Mouse (Mus musculus): Measurements from ENCODE around the gene Pcgf2.
A peak's percentile ranks its signal among the peaks of the same experiment; 100 is the strongest.
"Not testable (repeated sequence)": the region's sequence is repeated elsewhere in the genome, so short reads cannot be mapped to it uniquely, and the experiment has no call there.

Pcgf2 gene

DNA sequence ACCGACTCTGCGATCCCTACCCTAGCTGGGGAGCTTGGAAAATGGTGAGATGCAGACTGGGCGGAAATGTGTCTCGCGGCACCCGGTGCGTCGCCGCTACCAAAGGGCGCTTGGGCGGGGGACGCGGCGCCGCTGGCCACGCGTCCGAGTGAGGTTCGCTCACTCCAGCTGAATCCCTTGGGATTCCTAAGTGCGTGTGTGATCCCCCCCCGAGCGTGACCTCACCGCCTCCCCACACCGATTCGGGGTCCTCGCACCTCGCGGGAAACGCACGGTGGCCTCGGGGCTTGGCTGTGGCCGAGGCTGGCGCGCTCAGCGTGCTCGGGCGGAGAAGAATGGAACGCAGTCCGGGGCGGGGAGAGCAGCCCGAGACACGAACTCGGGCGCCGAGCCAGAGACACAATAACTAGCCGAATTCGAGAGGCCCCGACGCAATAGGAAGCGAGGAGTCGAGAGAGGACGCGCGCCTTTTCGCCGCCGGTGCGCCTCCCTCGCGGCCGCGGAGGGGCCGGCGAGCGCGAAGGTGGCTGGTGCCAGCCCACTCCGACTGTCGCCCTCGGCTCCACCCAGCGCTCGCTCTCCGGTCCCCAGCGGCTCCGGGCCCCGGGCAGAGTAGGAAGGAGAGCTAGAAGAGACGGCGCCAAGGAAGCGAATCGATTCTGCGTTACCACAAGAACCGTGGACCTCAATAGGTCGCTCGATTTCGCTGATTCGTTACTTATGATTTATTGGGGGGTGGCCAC lies at the start of gene Pcgf2:
Pcgf2 (minus strand) TSS at position 495 of the 743 bp plus-strand sequence.
- DNase-seq (ENCODE audit: low spot score) = no peak

DNA sequence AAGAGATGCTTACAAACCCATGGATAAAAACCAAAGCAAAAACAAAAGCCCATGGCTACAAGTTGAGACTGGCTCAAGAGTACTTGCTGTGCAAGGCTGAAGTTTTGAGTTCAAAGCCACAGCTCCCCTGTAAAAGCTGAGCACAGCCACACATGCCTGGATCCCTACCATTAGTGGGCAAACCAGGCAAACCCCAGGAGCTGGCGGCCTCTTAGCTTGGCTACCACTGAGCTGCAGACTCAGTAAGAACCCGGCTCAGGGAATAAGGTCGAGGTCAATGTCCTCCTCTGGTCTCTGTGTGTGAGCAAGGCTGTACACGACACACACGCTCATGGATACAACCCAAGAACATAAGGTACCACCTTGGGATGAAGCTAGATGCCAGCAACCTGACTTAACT lies 48.2 kb upstream of the Pcgf2 start:
- DNase-seq (ENCODE audit: low spot score) = no peak

- no peak for DNase-seq (ENCODE audit: low spot score)
These were observed 47.5 kb upstream of the Pcgf2 start for GRCm38 (mm10) chr11:97747773-97748172.

DNA sequence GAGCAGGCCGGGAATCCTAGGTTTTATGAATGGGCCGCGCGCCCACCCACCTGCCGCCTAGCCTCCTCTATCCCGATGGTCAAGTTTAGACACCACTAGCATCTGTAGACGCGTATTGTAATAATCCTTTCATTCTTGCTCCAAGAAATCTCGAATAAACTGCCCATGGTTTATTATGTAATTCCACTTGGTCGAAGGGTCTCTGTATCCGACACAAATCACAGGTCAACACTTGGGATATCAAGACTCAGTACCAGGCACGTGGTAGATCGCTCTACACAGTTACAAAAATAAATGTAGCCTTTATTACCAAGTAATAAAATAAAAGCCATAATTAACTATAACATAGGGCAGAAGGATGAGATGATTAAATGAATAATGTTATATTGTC lies 45.0 kb upstream of the Pcgf2 start:
- DNase-seq (ENCODE audit: low spot score) = no peak

GRCm38 (mm10) chr11:97744718-97745330 lies 44.5 kb upstream of the Pcgf2 start:
- peak; percentile 97 for DNase-seq (ENCODE audit: low spot score)

DNA sequence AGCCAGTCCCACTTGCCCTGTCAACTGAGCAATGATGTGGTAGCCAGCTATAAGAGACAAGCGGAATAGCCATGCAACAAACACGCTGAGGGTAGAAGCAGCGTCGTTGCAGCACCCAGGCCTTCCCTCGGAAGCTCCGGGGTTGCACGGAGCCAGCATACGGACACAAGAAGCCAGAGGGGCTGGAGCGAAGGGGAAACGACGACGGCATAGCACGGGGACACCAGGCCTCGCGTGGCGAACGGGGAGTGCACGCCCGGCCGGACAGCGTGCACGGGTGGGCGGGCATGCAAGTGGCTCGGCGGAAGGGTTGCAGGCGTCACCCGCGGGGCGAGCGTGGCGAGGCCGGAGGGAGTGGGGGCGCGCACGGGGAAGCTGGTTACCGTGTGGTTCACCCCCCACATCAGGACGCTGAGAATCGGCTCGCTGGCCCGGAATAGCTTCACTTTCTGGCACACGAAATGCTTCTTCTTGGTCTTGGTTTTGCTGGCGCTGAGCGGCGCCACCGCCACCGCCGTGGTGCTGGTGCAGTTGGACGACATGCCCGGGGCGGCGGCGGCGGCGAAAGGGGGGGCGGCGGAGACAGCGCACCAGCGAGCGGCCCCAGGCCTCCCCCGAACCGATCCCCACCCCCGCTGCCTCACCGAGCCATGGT lies 43.9 kb upstream of the Pcgf2 start, which contains the start of gene Pip4k2b:
Pip4k2b (minus strand) TSS at position 642 of the 655 bp plus-strand sequence.
- no peak for DNase-seq (ENCODE audit: low spot score)

- no peak for DNase-seq (ENCODE audit: low spot score)
These were observed 43.1 kb upstream of the Pcgf2 start for GRCm38 (mm10) chr11:97743423-97743822.

DNA sequence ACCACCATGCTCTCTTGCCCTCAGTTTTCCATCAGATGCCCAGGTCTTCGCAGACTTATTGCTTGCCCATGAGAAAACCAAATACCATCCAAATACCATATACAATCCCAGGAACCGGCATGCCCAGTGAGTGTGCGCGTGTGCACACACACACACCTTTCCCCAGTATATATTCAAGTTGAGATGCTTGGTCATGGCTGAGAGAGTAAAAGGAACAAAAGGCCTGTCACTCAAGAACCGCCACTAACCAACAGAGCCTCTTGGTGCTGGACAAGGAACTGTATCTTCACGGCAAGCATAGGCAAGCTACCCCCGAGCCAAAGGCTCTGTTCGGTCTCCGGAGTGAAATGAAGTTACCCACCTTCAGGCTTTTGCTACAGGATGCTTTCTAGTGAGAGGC lies 42.3 kb upstream of the Pcgf2 start:
- DNase-seq (ENCODE audit: low spot score) = no peak

DNA sequence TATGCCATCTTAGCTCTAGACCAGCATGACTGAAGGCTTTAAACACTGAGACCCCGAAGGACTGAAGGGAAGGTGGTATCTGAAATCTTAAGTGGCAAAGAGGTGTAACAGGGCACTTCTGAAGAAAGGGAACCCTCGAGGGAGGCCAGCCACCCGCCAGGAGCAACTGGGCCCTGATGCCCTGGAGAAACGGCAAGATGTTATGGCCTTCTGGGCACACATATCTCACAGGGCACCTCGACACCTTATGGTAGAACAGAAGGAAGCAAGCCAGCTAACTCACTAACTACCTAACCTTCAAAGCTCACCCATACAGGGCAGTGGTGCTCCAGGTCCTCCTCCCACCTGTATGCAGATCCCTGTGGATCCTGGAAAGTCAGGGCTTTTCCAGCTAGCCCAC lies 41.9 kb upstream of the Pcgf2 start:
- DNase-seq (ENCODE audit: low spot score) = no peak

GRCm38 (mm10) chr11:97740190-97740589 lies 39.9 kb upstream of the Pcgf2 start:
- DNase-seq (ENCODE audit: low spot score) = no peak

- DNase-seq (ENCODE audit: low spot score) = no peak
These were observed 38.9 kb upstream of the Pcgf2 start for GRCm38 (mm10) chr11:97739155-97739554.

- no peak for DNase-seq (ENCODE audit: low spot score)
These were observed 38.4 kb upstream of the Pcgf2 start for GRCm38 (mm10) chr11:97738703-97739102.

- no peak for DNase-seq (ENCODE audit: low spot score)
These were observed 37.3 kb upstream of the Pcgf2 start for GRCm38 (mm10) chr11:97737600-97737999.

DNA sequence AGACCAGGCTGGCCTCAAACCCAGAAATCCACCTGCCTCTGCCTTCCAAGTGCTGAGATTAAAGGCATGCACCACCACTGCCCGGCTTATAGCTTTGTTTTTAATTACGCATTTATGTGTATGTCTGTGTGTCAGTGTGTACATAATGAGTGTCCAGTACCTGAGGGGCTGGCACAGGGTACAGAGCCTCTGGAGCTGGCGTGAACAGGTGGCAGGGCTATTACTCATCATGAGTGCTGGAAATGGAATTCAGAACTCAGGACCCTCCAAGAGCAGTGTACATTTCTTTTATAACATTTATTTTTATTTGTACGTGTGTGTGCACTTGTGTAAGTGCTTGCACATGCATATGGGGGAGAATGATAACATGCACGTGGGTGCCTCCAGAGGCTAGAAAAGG lies 36.3 kb upstream of the Pcgf2 start:
- no peak for DNase-seq (ENCODE audit: low spot score)

- DNase-seq (ENCODE audit: low spot score) = not testable (repeated sequence)
These were observed 34.5 kb upstream of the Pcgf2 start for GRCm38 (mm10) chr11:97734810-97735209.

DNA sequence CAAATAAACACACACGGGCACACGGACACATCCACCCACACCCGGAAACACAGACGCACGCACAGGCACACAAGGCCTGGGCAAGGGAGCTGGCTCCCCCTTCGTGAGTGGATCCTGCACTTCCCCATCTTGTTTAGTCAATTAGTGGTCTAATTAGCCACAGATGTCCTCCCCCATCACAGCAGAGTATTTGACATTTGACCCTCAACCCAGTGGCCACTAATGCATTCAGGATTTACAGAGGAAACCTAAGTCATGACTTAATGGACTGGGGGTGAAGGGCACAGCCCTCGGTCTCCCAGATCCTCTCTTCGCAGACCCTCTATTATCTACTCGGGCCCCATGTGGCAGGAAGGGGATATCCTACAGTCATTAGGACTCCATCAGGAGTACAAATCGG lies 33.4 kb upstream of the Pcgf2 start:
- DNase-seq (ENCODE audit: low spot score) = no peak

GRCm38 (mm10) chr11:97728730-97729129 lies 28.4 kb upstream of the Pcgf2 start:
- DNase-seq (ENCODE audit: low spot score) = no peak

- no peak for DNase-seq (ENCODE audit: low spot score)
These were observed 28.0 kb upstream of the Pcgf2 start for GRCm38 (mm10) chr11:97728311-97728710.

DNA sequence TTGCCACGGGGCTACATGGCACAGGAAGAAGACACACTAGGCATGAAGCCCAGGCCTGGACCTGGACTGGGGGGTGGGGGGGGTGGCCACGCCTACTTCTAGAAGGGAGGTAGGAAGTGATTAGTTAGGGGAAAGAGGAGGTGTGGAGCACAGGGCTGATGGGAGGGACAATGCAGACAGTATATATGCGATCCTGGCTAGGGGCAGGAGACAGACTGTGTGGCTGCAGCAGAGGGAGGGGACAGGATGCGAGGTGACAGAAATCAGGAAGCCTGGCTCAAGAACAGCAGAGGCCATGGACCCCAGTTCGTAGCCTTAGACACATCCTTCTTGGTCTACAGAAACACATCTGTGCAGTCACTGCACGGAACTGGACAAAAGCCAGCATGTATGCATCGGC lies 23.4 kb upstream of the Pcgf2 start:
- no peak for DNase-seq (ENCODE audit: low spot score)

GRCm38 (mm10) chr11:97721338-97721737 lies 21.0 kb upstream of the Pcgf2 start:
- DNase-seq (ENCODE audit: low spot score) = no peak

GRCm38 (mm10) chr11:97719041-97719440 lies 18.7 kb upstream of the Pcgf2 start:
- DNase-seq (ENCODE audit: low spot score) = no peak

GRCm38 (mm10) chr11:97718281-97718860 lies 18.1 kb upstream of the Pcgf2 start:
- no peak for DNase-seq (ENCODE audit: low spot score)
